Mouse (Mus musculus): ENCODE results near the gene Hhipl1.

The Hhipl1 gene

GRCm38 (mm10) chr12:108305812-108306794, at the start of gene Hhipl1:
TSS of gene Hhipl1 (plus strand) at chr12:108306270.
- DNase-seq (ENCODE audit: low read depth, low spot score), result no peak

- DNase-seq (ENCODE audit: low read depth, low spot score), result no peak
Measured at GRCm38 (mm10) chr12:108256734-108257133, 49.3 kb upstream of the Hhipl1 start.

- no peak for DNase-seq (ENCODE audit: low read depth, low spot score)
Measured at GRCm38 (mm10) chr12:108259322-108260049, 46.6 kb upstream of the Hhipl1 start.

- DNase-seq (ENCODE audit: low read depth, low spot score), result no peak
Measured at GRCm38 (mm10) chr12:108260950-108261349, 45.1 kb upstream of the Hhipl1 start.

GRCm38 (mm10) chr12:108264918-108265317, 41.2 kb upstream of the Hhipl1 start:
- DNase-seq (ENCODE audit: low read depth, low spot score), result no peak

GRCm38 (mm10) chr12:108265831-108266619, 40.0 kb upstream of the Hhipl1 start:
- no peak for DNase-seq (ENCODE audit: low read depth, low spot score)

GRCm38 (mm10) chr12:108267653-108268052, 38.4 kb upstream of the Hhipl1 start:
- no peak for DNase-seq (ENCODE audit: low read depth, low spot score)

- DNase-seq (ENCODE audit: low read depth, low spot score), result no peak
Measured at GRCm38 (mm10) chr12:108268970-108269369, 37.1 kb upstream of the Hhipl1 start.

- no peak for DNase-seq (ENCODE audit: low read depth, low spot score)
Measured at GRCm38 (mm10) chr12:108269699-108270098, 36.4 kb upstream of the Hhipl1 start.

- DNase-seq (ENCODE audit: low read depth, low spot score), result no peak
Measured at GRCm38 (mm10) chr12:108270240-108270919, 35.7 kb upstream of the Hhipl1 start.

GRCm38 (mm10) chr12:108271351-108272142, 34.5 kb upstream of the Hhipl1 start:
- DNase-seq (ENCODE audit: low read depth, low spot score), result no peak

GRCm38 (mm10) chr12:108272143-108272635, 33.9 kb upstream of the Hhipl1 start:
- DNase-seq (ENCODE audit: low read depth, low spot score), result no peak

- peak; percentile 12 for DNase-seq (ENCODE audit: low read depth, low spot score)
Measured at GRCm38 (mm10) chr12:108273466-108274312, 32.4 kb upstream of the Hhipl1 start.

GRCm38 (mm10) chr12:108274313-108274595, 31.8 kb upstream of the Hhipl1 start:
- DNase-seq (ENCODE audit: low read depth, low spot score), result no peak

- peak; percentile 73 for DNase-seq (ENCODE audit: low read depth, low spot score)
Measured at GRCm38 (mm10) chr12:108274661-108275507, 31.2 kb upstream of the Hhipl1 start, which contains the start of gene Ccdc85c. TSS of gene Ccdc85c (minus strand) at chr12:108275425.

- peak; percentile 98 for DNase-seq (ENCODE audit: low read depth, low spot score)
Measured at GRCm38 (mm10) chr12:108275508-108275890, 30.6 kb upstream of the Hhipl1 start.

GRCm38 (mm10) chr12:108275920-108276822, 29.9 kb upstream of the Hhipl1 start:
- DNase-seq (ENCODE audit: low read depth, low spot score), result peak; percentile 33

Data from CD4-positive helper T cell, adult 2 months (primary cell).